ENCODE assay signal across 10 mouse cellular contexts in genomic region chr13:99303846-99304245, GRCm38 (mm10). TPM values are rescaled to one million over a fixed set of nuclear protein-coding genes. Genes with fewer than 3 reads are reported as not detected.
DNase-seq lines count a peak whose midpoint lies in the region; ATAC-seq and TF ChIP-seq lines count a peak whose summit lies in the region.
"Had no signal": no experiment of that assay in that cellular context is flagged by ENCODE, and none has a peak within 500 bp of the region (broad histone marks: within the 10 kb centered on the region; RNA-seq: fewer than 3 reads in every experiment).

No protein-coding gene starts in this region.

- H3K27me3 ChIP-seq in forebrain, embryonic 16.5 days (replicated peaks; ENCODE audit: control insufficient read depth, insufficient read depth, low read length), result no peaks in the 10 kb centered on the region
- H3K27me3 ChIP-seq in forebrain, embryonic 13.5 days, result no peaks in the 10 kb centered on the region
- no peaks in the 10 kb centered on the region for H3K27me3 ChIP-seq in lung, embryonic 16.5 days (ENCODE audit: control insufficient read depth, insufficient read depth, low read depth, low read length)
- H3K27me3 ChIP-seq in thymus, adult 2 months (ENCODE audit: control insufficient read depth, insufficient read depth, low read length), result no peaks in the 10 kb centered on the region
- H3K27me3 ChIP-seq: neural tube, embryonic 13.5 days had no signal

- DNase-seq in lung, postnatal 4 days, result no peak
- peak; percentile 80 to 86 for DNase-seq in left cerebral cortex, postnatal 14 days (ENCODE audit: low spot score in 2 of 2)
- DNase-seq in telencephalon, adult 2 months (ENCODE audit: low read depth, low spot score), result peak; percentile 72
- no peak for DNase-seq in embryo, embryonic 10 days (ENCODE audit: low spot score)
- DNase-seq in thymus, adult 2 months, result no peak
- DNase-seq: B cell, adult 2 months had no signal

- H3K4me3 ChIP-seq in forebrain, embryonic 16.5 days (replicated peaks; ENCODE audit: low read length), result no peak overlapping the region
- no peak overlapping the region for H3K4me3 ChIP-seq in forebrain, embryonic 13.5 days
- H3K4me3 ChIP-seq in lung, embryonic 16.5 days (ENCODE audit: low read length), result no peak overlapping the region
- H3K4me3 ChIP-seq in thymus, adult 2 months (ENCODE audit: control insufficient read depth, insufficient read depth, low read length), result no peak overlapping the region
- H3K4me3 ChIP-seq: neural tube, embryonic 13.5 days had no signal

- H3K9ac ChIP-seq in forebrain, embryonic 16.5 days (replicated peaks; ENCODE audit: low read depth, low read length), result no peak overlapping the region
- no peak overlapping the region for H3K9ac ChIP-seq in forebrain, embryonic 13.5 days
- no peak overlapping the region for H3K9ac ChIP-seq in lung, embryonic 16.5 days (ENCODE audit: low read length)
- H3K9ac ChIP-seq: neural tube, embryonic 13.5 days had no signal

- H3K9me3 ChIP-seq in forebrain, embryonic 16.5 days (ENCODE audit: control insufficient read depth, low read length), result no peaks in the 10 kb centered on the region
- no peaks in the 10 kb centered on the region for H3K9me3 ChIP-seq in forebrain, embryonic 13.5 days (replicated peaks)
- H3K9me3 ChIP-seq in lung, embryonic 16.5 days (ENCODE audit: control insufficient read depth, low read length), result no peaks in the 10 kb centered on the region
- H3K9me3 ChIP-seq: neural tube, embryonic 13.5 days had no signal

- peaks cover 9% of the 10 kb centered on the region; the same call in 1 of the 2 replicates for H3K4me1 ChIP-seq in forebrain, embryonic 16.5 days (replicated peaks; ENCODE audit: control insufficient read depth, insufficient read depth, low read length)
- 0 out of 2 replicates have a peak, but pooled peaks cover 3% of the 10 kb centered on the region for H3K4me1 ChIP-seq in forebrain, embryonic 13.5 days
- H3K4me1 ChIP-seq in lung, embryonic 16.5 days (replicated peaks; ENCODE audit: control insufficient read depth, insufficient read depth, low read length), result peaks cover 10% of the 10 kb centered on the region
- H3K4me1 ChIP-seq in thymus, adult 2 months (replicated peaks; ENCODE audit: control insufficient read depth, insufficient read depth, low read length), result no peaks in the 10 kb centered on the region; the same call in 1 of the 2 replicates
- H3K4me1 ChIP-seq: neural tube, embryonic 13.5 days had no signal

- no peak for TF ChIP-seq CTCF in thymus, adult 2 months (IDR thresholded peaks at IDR 0.05; ENCODE audit: borderline replicate concordance, control insufficient read depth, extremely low read depth, insufficient read depth, low read length, poor library complexity)

- no peaks in the 10 kb centered on the region for H3K36me3 ChIP-seq in forebrain, embryonic 16.5 days (ENCODE audit: control insufficient read depth, insufficient read depth)
- H3K36me3 ChIP-seq in forebrain, embryonic 13.5 days (ENCODE audit: poor library complexity, severe bottlenecking), result no peaks in the 10 kb centered on the region
- no peaks in the 10 kb centered on the region for H3K36me3 ChIP-seq in lung, embryonic 16.5 days (ENCODE audit: control insufficient read depth, insufficient read depth, low read length)
- H3K36me3 ChIP-seq in thymus, adult 2 months (ENCODE audit: control insufficient read depth, insufficient read depth, low read length), result no peaks in the 10 kb centered on the region
- H3K36me3 ChIP-seq: neural tube, embryonic 13.5 days had no signal

- H3K27ac ChIP-seq in forebrain, embryonic 16.5 days (ENCODE audit: low read length), result no peak overlapping the region
- no peak overlapping the region for H3K27ac ChIP-seq in forebrain, embryonic 13.5 days
- no peak overlapping the region for H3K27ac ChIP-seq in lung, embryonic 16.5 days (ENCODE audit: low read length)
- H3K27ac ChIP-seq in thymus, adult 2 months (ENCODE audit: control insufficient read depth, insufficient read depth, low read length), result no peak overlapping the region
- H3K27ac ChIP-seq: neural tube, embryonic 13.5 days had no signal

- intact Hi-C loops in left cerebral cortex, postnatal 14 days (cut with DNase I), result loop anchor here (5.0 kb wide), 1 partner anchor 157 kb away; no protein-coding TSS in a partner anchor

- no peak overlapping the region for H3K4me2 ChIP-seq in forebrain, embryonic 16.5 days (ENCODE audit: low read length)
- H3K4me2 ChIP-seq in forebrain, embryonic 13.5 days, result no peak overlapping the region
- H3K4me2 ChIP-seq in lung, embryonic 16.5 days (ENCODE audit: low read depth, low read length), result no peak overlapping the region
- H3K4me2 ChIP-seq: neural tube, embryonic 13.5 days had no signal

- WGBS in forebrain, embryonic 16.5 days, result 48% methylated on average over 5 of the region's 5 CpGs
- WGBS in forebrain, embryonic 13.5 days, result 60% methylated on average over 5 of the region's 5 CpGs
- WGBS in lung, embryonic 16.5 days, result 26% methylated on average over 5 of the region's 5 CpGs
- WGBS in thymus, adult 2 months, result 86% methylated on average over 5 of the region's 5 CpGs

- no peak for TF ChIP-seq POLR2A in thymus, adult 2 months (IDR thresholded peaks at IDR 0.05; ENCODE audit: control insufficient read depth, extremely low read depth, insufficient read depth, low read length, poor library complexity)

- ATAC-seq in forebrain, embryonic 16.5 days, result peak; percentile 50; the same call in 1 of the 2 replicates
- no peak for ATAC-seq in forebrain, embryonic 13.5 days
- peak; percentile 50 for ATAC-seq in lung, embryonic 16.5 days (ENCODE audit: low read depth)

RNA-seq across cellular contexts. Expression of gene Ptcd2, which starts 40.7 kb away (rescaled TPM):
- polyA plus RNA-seq in forebrain, embryonic 16.5 days (2015; fragmentation: Nextera tagmentation; extraction: Ambion mirVana), result 53.2 and 57.9 TPM in 2 replicates
- 47.6 and 49.4 TPM in 2 replicates for polyA plus RNA-seq in forebrain, embryonic 13.5 days (2015; fragmentation: Nextera tagmentation; extraction: Ambion mirVana)
- polyA plus RNA-seq in lung, embryonic 16.5 days (2015; fragmentation: Nextera tagmentation; extraction: Ambion mirVana), result 41.0 and 42.6 TPM in 2 replicates
- 10 to 100 TPM; 38.3 to 40.1 TPM for total RNA-seq in left cerebral cortex, postnatal 14 days (2021)
- 19.2 and 20.6 TPM in 2 replicates for polyA plus RNA-seq in thymus, adult 2 months (2012; rRNA removed)

RNA-seq across cellular contexts. Expression of gene Mrps27, which starts 40.7 kb away (rescaled TPM):
- polyA plus RNA-seq in forebrain, embryonic 16.5 days (2015; fragmentation: Nextera tagmentation; extraction: Ambion mirVana), result 46.4 and 49.1 TPM in 2 replicates
- polyA plus RNA-seq in forebrain, embryonic 13.5 days (2015; fragmentation: Nextera tagmentation; extraction: Ambion mirVana), result 44.9 and 49.2 TPM in 2 replicates
- polyA plus RNA-seq in lung, embryonic 16.5 days (2015; fragmentation: Nextera tagmentation; extraction: Ambion mirVana), result 53.8 and 54.6 TPM in 2 replicates
- total RNA-seq in left cerebral cortex, postnatal 14 days (2021), result 10 to 100 TPM; 26.4 to 27.7 TPM
- polyA plus RNA-seq in thymus, adult 2 months (2012; rRNA removed), result 12.7 and 16.1 TPM in 2 replicates

Comparison
In these comparisons a context has a peak if more than half of its experiments do, and no peak if none do; other contexts are left out.
1. DNase-seq: peak in left cerebral cortex, postnatal 14 days (2 of 2) and telencephalon, adult 2 months (single experiment); none in lung, postnatal 4 days (0 of 2), embryo, embryonic 10 days (single experiment) and thymus, adult 2 months (single experiment).